Mouse (Mus musculus) ES-E14 (cell line): Measurements from ENCODE around the gene Anapc4. TPM values are rescaled to one million over a fixed set of nuclear protein-coding genes. Genes with fewer than 3 reads are reported as not detected.

ENCODE experiments used
- DNase-seq: peaks from one replicate; pipeline ENCODE4 v3.0.0-alpha.2; 2013; ENCODE audit warnings: low read depth, low spot score
- H3K27ac ChIP-seq: 2 replicates; pipeline ENCODE4 v1.5.1; 2012; ENCODE audit warnings: low read depth, mild to moderate bottlenecking, low read length, moderate library complexity, mixed read lengths; ENCODE audit not compliant: poor library complexity, insufficient read depth, severe bottlenecking
- H3K36me3 ChIP-seq: 2 replicates; pipeline ENCODE4 v1.6.1; 2012; ENCODE audit warnings: mild to moderate bottlenecking, low read length, moderate library complexity, mixed read lengths; ENCODE audit not compliant: control insufficient read depth, poor library complexity, insufficient read depth, severe bottlenecking
- H3K4me1 ChIP-seq, 2 experiments: fragments of 150-350 bp in 1 of 2; sonication (generic) in 1 of 2; 2 replicates each; pipeline ENCODE4 v1.6.1; 2012; ENCODE audit warnings: low read length in 2 of 2, mild to moderate bottlenecking in 1 of 2, mixed read lengths in 1 of 2; ENCODE audit not compliant: control insufficient read depth in 2 of 2, insufficient read depth in 2 of 2, poor library complexity in 1 of 2
- H3K4me3 ChIP-seq, 2 experiments: fragments of 150-350 bp in 1 of 2; sonication (generic) in 1 of 2; 2 replicates each; pipeline ENCODE4 v1.5.1; 2012; ENCODE audit warnings: low read length in 2 of 2, low read depth in 1 of 2, mild to moderate bottlenecking in 1 of 2, mixed read lengths in 1 of 2; ENCODE audit not compliant: insufficient read depth in 1 of 2, poor library complexity in 1 of 2, severe bottlenecking in 1 of 2
- H3K9ac ChIP-seq: 2 replicates; pipeline ENCODE4 v1.6.1; 2012; ENCODE audit warnings: low read depth, mild to moderate bottlenecking, low read length, mixed read lengths; ENCODE audit not compliant: poor library complexity, insufficient read depth, severe bottlenecking
- H3K9me3 ChIP-seq: fragments of 150-350 bp; sonication (generic); 2 replicates; pipeline ENCODE4 v1.6.1; 2012; ENCODE audit warnings: low read depth, mild to moderate bottlenecking, low read length; ENCODE audit not compliant: control insufficient read depth, insufficient read depth
- CHD2 ChIP-seq: IDR thresholded peaks from 2 replicates; pipeline ENCODE4 v1.6.1; 2014; ENCODE audit warnings: mild to moderate bottlenecking, low read depth, low read length, inconsistent platforms
- HCFC1 ChIP-seq: IDR thresholded peaks from 2 replicates; pipeline ENCODE4 v1.6.1; 2012; ENCODE audit warnings: low read length, inconsistent platforms, borderline replicate concordance; ENCODE audit not compliant: insufficient read depth
- MAFK ChIP-seq: IDR thresholded peaks from 2 replicates; pipeline ENCODE4 v1.6.1; 2014; ENCODE audit warnings: mild to moderate bottlenecking, low read depth, low read length, inconsistent platforms; ENCODE audit not compliant: insufficient read depth
- ZC3H11A ChIP-seq: IDR thresholded peaks from 2 replicates; pipeline ENCODE4 v1.6.1; 2012; ENCODE audit warnings: low read depth, mild to moderate bottlenecking, inconsistent platforms, low read length, borderline replicate concordance
- ZNF384 ChIP-seq: IDR thresholded peaks from 2 replicates; pipeline ENCODE4 v1.6.1; 2012; ENCODE audit warnings: low read depth, low read length, inconsistent platforms
- in situ Hi-C, 2 experiments: fragments of 600-800 bp; cut with MboI; formaldehyde crosslinking; loops; one replicate each; pipeline ENCODE4 v1.15.1; 2025; ENCODE audit warnings: low sequenced_read_pairs in 2 of 2, inconsistent platforms in 1 of 2; ENCODE audit not compliant: unreplicated experiment in 2 of 2
- total RNA-seq: library from RNA; depleted of rRNA; stranded (reverse); fragments of 300-350 nt; gene quantifications from 2 replicates; pipeline ENCODE4 v1.2.3, GENCODE M21; 2012

Gene Anapc4
- total RNA-seq, 1 experiment: 68.8 TPM

- H3K36me3 ChIP-seq: no peaks in the 10 kb centered on the region
- in situ Hi-C loops: no loop called here
- no peak overlapping the region for H3K27ac ChIP-seq
- H3K4me3 ChIP-seq: no peak overlapping the region
- H3K9ac ChIP-seq: no peak overlapping the region
- TF ChIP-seq HCFC1 (no peak), ZC3H11A (no peak), CHD2 (no peak), ZNF384 (no peak), MAFK (no peak)
- no peaks in the 10 kb centered on the region; a peak in 1 of 4 replicates for H3K4me1 ChIP-seq
- DNase-seq: no peak
- H3K9me3 ChIP-seq: no peaks in the 10 kb centered on the region
These were observed 46.1 kb downstream of the Anapc4 start for GRCm38 (mm10) chr5:52879926-52880325.

GRCm38 (mm10) chr5:52882446-52882845 lies 48.6 kb downstream of the Anapc4 start:
- in situ Hi-C loops: no loop called here
- TF ChIP-seq ZNF384 (no peak), ZC3H11A (no peak), MAFK (no peak), HCFC1 (no peak), CHD2 (no peak)
- Histone ChIP-seq H3K9me3 (no peaks in the 10 kb centered on the region), H3K4me3 (no peak overlapping the region), H3K4me1 (no peaks in the 10 kb centered on the region; a peak in 1 of 4 replicates), H3K36me3 (no peaks in the 10 kb centered on the region), H3K9ac (no peak overlapping the region), H3K27ac (no peak overlapping the region)
- no peak for DNase-seq

GRCm38 (mm10) chr5:52887085-52887484 lies 53.3 kb downstream of the Anapc4 start:
- peak; percentile 72 for DNase-seq
- TF ChIP-seq ZNF384 (no peak), ZC3H11A (peak; percentile 63; the same call in 1 of the 2 replicates), HCFC1 (no peak), MAFK (no peak)

GRCm38 (mm10) chr5:52889919-52890318 lies 56.1 kb downstream of the Anapc4 start:
- H3K9ac ChIP-seq: no peak overlapping the region
- in situ Hi-C loops: no loop called here
- H3K36me3 ChIP-seq: no peaks in the 10 kb centered on the region
- no peak for DNase-seq
- TF ChIP-seq MAFK (no peak), CHD2 (no peak), HCFC1 (no peak), ZC3H11A (no peak), ZNF384 (no peak)
- no peaks in the 10 kb centered on the region for H3K9me3 ChIP-seq
- no peaks in the 10 kb centered on the region for H3K4me1 ChIP-seq
- no peak overlapping the region for H3K4me3 ChIP-seq
- no peak overlapping the region for H3K27ac ChIP-seq

More at GRCm38 (mm10) chr5:52887085-52887484, 53.3 kb downstream of the Anapc4 start:
- Histone ChIP-seq H3K9me3 (no peaks in the 10 kb centered on the region), H3K9ac (no peak overlapping the region), H3K36me3 (no peaks in the 10 kb centered on the region), H3K4me1 (no peaks in the 10 kb centered on the region; a peak in 1 of 4 replicates), H3K4me3 (no peak overlapping the region), H3K27ac (no peak overlapping the region)
- in situ Hi-C loops: no loop called here
